Mouse (Mus musculus): Measurements from ENCODE around the gene Themis2.
A peak's percentile ranks its signal among the peaks of the same experiment; 100 is the strongest.
"Not testable (repeated sequence)": the region's sequence is repeated elsewhere in the genome, so short reads cannot be mapped to it uniquely, and the experiment has no call there.

Themis2 gene

GRCm38 (mm10) chr4:132752992-132753391, 43.2 kb downstream of the Themis2 start:
- no peak for DNase-seq (ENCODE audit: low read depth, low spot score)

GRCm38 (mm10) chr4:132749258-132749982, 46.8 kb downstream of the Themis2 start:
- no peak for DNase-seq (ENCODE audit: low read depth, low spot score)

GRCm38 (mm10) chr4:132748778-132749177, 47.4 kb downstream of the Themis2 start:
- no peak for DNase-seq (ENCODE audit: low read depth, low spot score)

- DNase-seq (ENCODE audit: low read depth, low spot score), result no peak
Observed at GRCm38 (mm10) chr4:132747664-132748259, 48.4 kb downstream of the Themis2 start.

GRCm38 (mm10) chr4:132746911-132747517, 49.2 kb downstream of the Themis2 start:
- no peak for DNase-seq (ENCODE audit: low read depth, low spot score)

- no peak for DNase-seq (ENCODE audit: low read depth, low spot score)
Observed at GRCm38 (mm10) chr4:132743992-132744911, 51.9 kb downstream of the Themis2 start.

GRCm38 (mm10) chr4:132741491-132741890, 54.7 kb downstream of the Themis2 start:
- DNase-seq (ENCODE audit: low read depth, low spot score), result no peak

GRCm38 (mm10) chr4:132737154-132737553, 59.0 kb downstream of the Themis2 start:
- not testable (repeated sequence) for DNase-seq (ENCODE audit: low read depth, low spot score)

GRCm38 (mm10) chr4:132735894-132736293, 60.3 kb downstream of the Themis2 start:
- DNase-seq (ENCODE audit: low read depth, low spot score), result no peak

- DNase-seq (ENCODE audit: low read depth, low spot score), result no peak
Observed at GRCm38 (mm10) chr4:132735389-132735788, 60.8 kb downstream of the Themis2 start.

GRCm38 (mm10) chr4:132734766-132735165, 61.4 kb downstream of the Themis2 start:
- DNase-seq (ENCODE audit: low read depth, low spot score), result no peak

- DNase-seq (ENCODE audit: low read depth, low spot score), result no peak
Observed at GRCm38 (mm10) chr4:132733071-132733770, 63.0 kb downstream of the Themis2 start.

- DNase-seq (ENCODE audit: low read depth, low spot score), result peak; percentile 28
Observed at GRCm38 (mm10) chr4:132732148-132732684, 64.0 kb downstream of the Themis2 start, which contains the start of gene Xkr8. Xkr8 (minus strand) TSS chr4:132732546.

All from retina, adult 2 months (tissue).